ENCODE assay signal across 9 mouse cellular contexts in genomic region chr11:59209580-59209979, GRCm38 (mm10). TPM values are rescaled to one million over a fixed set of nuclear protein-coding genes. Genes with fewer than 3 reads are reported as not detected.
DNase-seq lines count a peak whose midpoint lies in the region; ATAC-seq lines count a peak whose summit lies in the region.
"Had no signal": no experiment of that assay in that cellular context is flagged by ENCODE, and none has a peak within 500 bp of the region (broad histone marks: within the 10 kb centered on the region; RNA-seq: fewer than 3 reads in every experiment).

No protein-coding gene starts in this region.

- WGBS in kidney, embryonic 15.5 days: 67% methylated on average over 5 of the region's 5 CpGs
- 83% methylated on average over 5 of the region's 5 CpGs for WGBS in embryonic facial prominence, embryonic 11.5 days
- WGBS in hindbrain, embryonic 16.5 days: 58% methylated on average over 5 of the region's 5 CpGs
- WGBS in midbrain, embryonic 15.5 days: 60% methylated on average over 5 of the region's 5 CpGs

- H3K27me3 ChIP-seq in kidney, embryonic 15.5 days: no peaks in the 10 kb centered on the region
- H3K27me3 ChIP-seq in embryonic facial prominence, embryonic 11.5 days (ENCODE audit: control insufficient read depth, insufficient read depth, low read length): no peaks in the 10 kb centered on the region
- H3K27me3 ChIP-seq in hindbrain, embryonic 16.5 days (replicated peaks; ENCODE audit: control insufficient read depth, insufficient read depth, low read length): no peaks in the 10 kb centered on the region
- H3K27me3 ChIP-seq in midbrain, embryonic 15.5 days (replicated peaks): no peaks in the 10 kb centered on the region

- H3K4me3 ChIP-seq in kidney, embryonic 15.5 days (replicated peaks): peak overlapping the region; percentile 88
- H3K4me3 ChIP-seq in embryonic facial prominence, embryonic 11.5 days (ENCODE audit: low read depth, low read length): peak overlapping the region; percentile 90
- H3K4me3 ChIP-seq in hindbrain, embryonic 16.5 days (ENCODE audit: low read length): peak overlapping the region; percentile 87
- peak overlapping the region; percentile 86; the same call in 1 of the 2 replicates for H3K4me3 ChIP-seq in midbrain, embryonic 15.5 days

- H3K9ac ChIP-seq in kidney, embryonic 15.5 days: no peak overlapping the region
- no peak overlapping the region for H3K9ac ChIP-seq in embryonic facial prominence, embryonic 11.5 days (replicated peaks; ENCODE audit: low read length)
- H3K9ac ChIP-seq in hindbrain, embryonic 16.5 days (ENCODE audit: low read depth, low read length): no peak overlapping the region
- H3K9ac ChIP-seq in midbrain, embryonic 15.5 days: peak overlapping the region; percentile 75; the same call in 1 of the 2 replicates

- no peaks in the 10 kb centered on the region for H3K9me3 ChIP-seq in kidney, embryonic 15.5 days (replicated peaks)
- no peaks in the 10 kb centered on the region for H3K9me3 ChIP-seq in embryonic facial prominence, embryonic 11.5 days (replicated peaks; ENCODE audit: control insufficient read depth, low read length)
- no peaks in the 10 kb centered on the region for H3K9me3 ChIP-seq in hindbrain, embryonic 16.5 days (ENCODE audit: control insufficient read depth, low read length)
- H3K9me3 ChIP-seq in midbrain, embryonic 15.5 days: no peaks in the 10 kb centered on the region

- ATAC-seq in kidney, embryonic 15.5 days (replicated peaks; ENCODE audit: low FRiP score): no peak
- ATAC-seq in embryonic facial prominence, embryonic 11.5 days (replicated peaks; ENCODE audit: insufficient number of reproducible peaks, low FRiP score, low TSS enrichment, low read depth): no peak
- ATAC-seq in hindbrain, embryonic 16.5 days: no peak
- no peak for ATAC-seq in midbrain, embryonic 15.5 days (replicated peaks)
- no peak for ATAC-seq in inflammation-experienced regulatory T-cells, adult 6 months

- intact Hi-C loops in left cerebral cortex, postnatal 25 days (cut with DNase I): no loop called here

- peak overlapping the region; percentile 98 for H3K27ac ChIP-seq in kidney, embryonic 15.5 days
- H3K27ac ChIP-seq in embryonic facial prominence, embryonic 11.5 days (replicated peaks; ENCODE audit: low read depth, low read length): no peak overlapping the region
- H3K27ac ChIP-seq in hindbrain, embryonic 16.5 days (ENCODE audit: low read depth, low read length): no peak overlapping the region
- no peak overlapping the region for H3K27ac ChIP-seq in midbrain, embryonic 15.5 days

- peaks cover 23% of the 10 kb centered on the region for H3K4me1 ChIP-seq in kidney, embryonic 15.5 days
- peaks cover 3% of the 10 kb centered on the region; the same call in 1 of the 2 replicates for H3K4me1 ChIP-seq in embryonic facial prominence, embryonic 11.5 days (ENCODE audit: control insufficient read depth, insufficient read depth, low read length)
- peaks cover 22% of the 10 kb centered on the region for H3K4me1 ChIP-seq in hindbrain, embryonic 16.5 days (ENCODE audit: control insufficient read depth, insufficient read depth, low read depth, low read length)
- peaks cover 18% of the 10 kb centered on the region for H3K4me1 ChIP-seq in midbrain, embryonic 15.5 days

- H3K36me3 ChIP-seq in kidney, embryonic 15.5 days: peaks cover 79% of the 10 kb centered on the region
- peaks cover 3% of the 10 kb centered on the region for H3K36me3 ChIP-seq in embryonic facial prominence, embryonic 11.5 days (replicated peaks; ENCODE audit: control insufficient read depth, insufficient read depth, low read depth, low read length)
- peaks cover 22% of the 10 kb centered on the region for H3K36me3 ChIP-seq in hindbrain, embryonic 16.5 days (ENCODE audit: control insufficient read depth, insufficient read depth, low read length)
- H3K36me3 ChIP-seq in midbrain, embryonic 15.5 days (replicated peaks): peaks cover 19% of the 10 kb centered on the region; the same call in 1 of the 2 replicates

- no peak for DNase-seq in kidney, adult 9 months
- DNase-seq in embryonic facial prominence, embryonic 11.5 days (ENCODE audit: low spot score): no peak
- no peak for DNase-seq in left cerebral cortex, postnatal 25 days (ENCODE audit: low spot score in 2 of 2)
- no peak for DNase-seq in thymus, postnatal 36 days

- H3K4me2 ChIP-seq in kidney, embryonic 15.5 days: peak overlapping the region; percentile 91
- H3K4me2 ChIP-seq in embryonic facial prominence, embryonic 11.5 days (ENCODE audit: low read depth, low read length): peak overlapping the region; percentile 77
- H3K4me2 ChIP-seq in hindbrain, embryonic 16.5 days (ENCODE audit: low read length): peak overlapping the region; percentile 90
- H3K4me2 ChIP-seq in midbrain, embryonic 15.5 days: peak overlapping the region; percentile 90

RNA-seq across cellular contexts. Expression of gene 2310033P09Rik, which starts 1.5 kb away (rescaled TPM):
- polyA plus RNA-seq in kidney, embryonic 15.5 days (2015; fragmentation: Nextera tagmentation; extraction: Ambion mirVana): 32.5 and 36.4 TPM in 2 replicates
- 35.7 and 36.8 TPM in 2 replicates for polyA plus RNA-seq in embryonic facial prominence, embryonic 11.5 days (2014; fragmentation: Nextera tagmentation; extraction: Ambion mirVana)
- polyA plus RNA-seq in hindbrain, embryonic 16.5 days (2015; fragmentation: Nextera tagmentation; extraction: Ambion mirVana): 26.8 and 27.6 TPM in 2 replicates
- polyA plus RNA-seq in midbrain, embryonic 15.5 days (2015; fragmentation: Nextera tagmentation; extraction: Ambion mirVana): 24.3 and 27.7 TPM in 2 replicates
- 10 to 100 TPM; 20.6 to 21.3 TPM for total RNA-seq in left cerebral cortex, postnatal 25 days (2021)
- 10 to 100 TPM; 19.6 to 22.1 (median 19.8) TPM for polyA plus RNA-seq in inflammation-experienced regulatory T-cells, adult 6 months (2017; shearing (Covaris generic))

RNA-seq across cellular contexts. Expression of gene Mrpl55, which starts 7.3 kb away (rescaled TPM):
- 99.6 and 102 TPM in 2 replicates for polyA plus RNA-seq in kidney, embryonic 15.5 days (2015; fragmentation: Nextera tagmentation; extraction: Ambion mirVana)
- polyA plus RNA-seq in embryonic facial prominence, embryonic 11.5 days (2014; fragmentation: Nextera tagmentation; extraction: Ambion mirVana): 89.8 and 95.2 TPM in 2 replicates
- 92.1 and 95.9 TPM in 2 replicates for polyA plus RNA-seq in hindbrain, embryonic 16.5 days (2015; fragmentation: Nextera tagmentation; extraction: Ambion mirVana)
- 89.8 and 93.2 TPM in 2 replicates for polyA plus RNA-seq in midbrain, embryonic 15.5 days (2015; fragmentation: Nextera tagmentation; extraction: Ambion mirVana)
- total RNA-seq in left cerebral cortex, postnatal 25 days (2021): 10 to 100 TPM; 35.4 to 38.6 TPM
- polyA plus RNA-seq in inflammation-experienced regulatory T-cells, adult 6 months (2017; shearing (Covaris generic)): 10 to 100 TPM; 43.4 to 49.1 (median 46.7) TPM

RNA-seq across cellular contexts. Expression of gene Guk1, which starts 17.6 kb away (rescaled TPM):
- 117 and 120 TPM in 2 replicates for polyA plus RNA-seq in kidney, embryonic 15.5 days (2015; fragmentation: Nextera tagmentation; extraction: Ambion mirVana)
- 121 and 139 TPM in 2 replicates for polyA plus RNA-seq in embryonic facial prominence, embryonic 11.5 days (2014; fragmentation: Nextera tagmentation; extraction: Ambion mirVana)
- 252 and 294 TPM in 2 replicates for polyA plus RNA-seq in hindbrain, embryonic 16.5 days (2015; fragmentation: Nextera tagmentation; extraction: Ambion mirVana)
- 232 and 257 TPM in 2 replicates for polyA plus RNA-seq in midbrain, embryonic 15.5 days (2015; fragmentation: Nextera tagmentation; extraction: Ambion mirVana)
- 100 to 1,000 TPM; 124 to 134 TPM for total RNA-seq in left cerebral cortex, postnatal 25 days (2021)
- polyA plus RNA-seq in inflammation-experienced regulatory T-cells, adult 6 months (2017; shearing (Covaris generic)): 10 to 100 TPM; 58.6 to 65.6 (median 60.5) TPM

RNA-seq across cellular contexts. Expression of gene Arf1, which starts 18.5 kb away (rescaled TPM):
- polyA plus RNA-seq in kidney, embryonic 15.5 days (2015; fragmentation: Nextera tagmentation; extraction: Ambion mirVana): 700 and 709 TPM in 2 replicates
- polyA plus RNA-seq in embryonic facial prominence, embryonic 11.5 days (2014; fragmentation: Nextera tagmentation; extraction: Ambion mirVana): 626 and 650 TPM in 2 replicates
- 684 and 686 TPM in 2 replicates for polyA plus RNA-seq in hindbrain, embryonic 16.5 days (2015; fragmentation: Nextera tagmentation; extraction: Ambion mirVana)
- polyA plus RNA-seq in midbrain, embryonic 15.5 days (2015; fragmentation: Nextera tagmentation; extraction: Ambion mirVana): 645 TPM in 2 replicates
- 100 to 1,000 TPM; 414 to 438 TPM for total RNA-seq in left cerebral cortex, postnatal 25 days (2021)
- polyA plus RNA-seq in inflammation-experienced regulatory T-cells, adult 6 months (2017; shearing (Covaris generic)): 100 to 1,000 TPM; 339 to 371 (median 345) TPM

RNA-seq across cellular contexts. Expression of gene Gjc2, which starts 26.6 kb away (rescaled TPM):
- polyA plus RNA-seq in kidney, embryonic 15.5 days (2015; fragmentation: Nextera tagmentation; extraction: Ambion mirVana): 0.22 and 0.27 TPM in 2 replicates
- polyA plus RNA-seq in embryonic facial prominence, embryonic 11.5 days (2014; fragmentation: Nextera tagmentation; extraction: Ambion mirVana): 0.15 TPM in 1 of 2 replicates, not detected in the other
- 0.20 and 0.22 TPM in 2 replicates for polyA plus RNA-seq in hindbrain, embryonic 16.5 days (2015; fragmentation: Nextera tagmentation; extraction: Ambion mirVana)
- polyA plus RNA-seq in midbrain, embryonic 15.5 days (2015; fragmentation: Nextera tagmentation; extraction: Ambion mirVana): 0.13 and 0.28 TPM in 2 replicates
- 10 to 100 TPM in 1 of 2 experiments, 1 to 10 TPM in 1; 9.8 to 12.2 TPM for total RNA-seq in left cerebral cortex, postnatal 25 days (2021)
- polyA plus RNA-seq in inflammation-experienced regulatory T-cells, adult 6 months (2017; shearing (Covaris generic)): not detected
- total RNA-seq: hematopoietic stem cell, adult 5-6 weeks had no signal
